Mouse (Mus musculus) right cerebral cortex, postnatal 36 days (tissue): ENCODE results near the gene Tfrc.

Experiments
- DNase-seq, 2 experiments: peaks; one replicate each; pipeline ENCODE4 v3.0.0; 2022; ENCODE audit warnings: low spot score in 2 of 2, mixed read lengths in 1 of 2

Gene Tfrc

GRCm38 (mm10) chr16:32668030-32668429, 59.3 kb downstream of the Tfrc start:
- no peak for DNase-seq

DNA sequence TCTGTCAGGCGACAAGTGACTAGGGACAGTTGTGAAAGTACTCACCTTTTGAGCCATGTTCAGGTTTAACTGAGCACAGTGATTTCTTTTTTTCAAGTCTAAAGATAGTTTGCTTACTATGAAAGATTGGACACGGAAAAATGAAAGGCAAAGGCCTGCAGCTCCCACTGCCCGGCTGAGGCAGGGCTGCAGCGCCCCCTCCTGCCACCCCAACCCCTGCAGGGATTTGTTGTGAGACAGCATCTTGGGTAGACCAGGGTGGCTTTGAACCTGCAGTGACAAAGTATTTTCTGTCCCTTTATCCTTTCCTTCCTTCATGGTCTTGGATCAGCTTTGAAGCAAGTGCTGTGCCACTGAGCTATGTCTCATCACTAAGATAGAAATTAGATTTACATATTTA, 59.8 kb downstream of the Tfrc start:
- DNase-seq, result no peak

DNA sequence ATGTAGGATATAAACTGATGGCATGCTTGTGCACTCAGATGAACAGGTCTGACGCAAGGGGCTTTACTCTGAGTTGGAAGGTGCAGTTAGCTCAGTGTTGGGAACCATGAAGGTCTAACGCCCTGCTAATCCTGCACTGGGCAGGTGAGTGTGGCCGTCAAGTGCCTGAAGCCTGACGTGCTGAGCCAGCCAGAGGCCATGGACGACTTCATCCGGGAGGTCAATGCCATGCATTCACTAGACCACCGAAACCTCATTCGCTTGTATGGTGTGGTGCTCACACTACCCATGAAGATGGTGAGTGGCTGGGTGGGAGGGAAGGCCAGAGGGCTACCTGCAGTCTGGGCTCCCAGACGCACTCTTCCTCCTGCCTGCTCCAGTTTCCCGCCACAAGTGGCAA, 60.5 kb downstream of the Tfrc start:
- no peak for DNase-seq

- DNase-seq, result no peak
These were observed 61.8 kb downstream of the Tfrc start for GRCm38 (mm10) chr16:32670354-32671124.

GRCm38 (mm10) chr16:32671206-32671887, 62.6 kb downstream of the Tfrc start:
- DNase-seq, result no peak

DNA sequence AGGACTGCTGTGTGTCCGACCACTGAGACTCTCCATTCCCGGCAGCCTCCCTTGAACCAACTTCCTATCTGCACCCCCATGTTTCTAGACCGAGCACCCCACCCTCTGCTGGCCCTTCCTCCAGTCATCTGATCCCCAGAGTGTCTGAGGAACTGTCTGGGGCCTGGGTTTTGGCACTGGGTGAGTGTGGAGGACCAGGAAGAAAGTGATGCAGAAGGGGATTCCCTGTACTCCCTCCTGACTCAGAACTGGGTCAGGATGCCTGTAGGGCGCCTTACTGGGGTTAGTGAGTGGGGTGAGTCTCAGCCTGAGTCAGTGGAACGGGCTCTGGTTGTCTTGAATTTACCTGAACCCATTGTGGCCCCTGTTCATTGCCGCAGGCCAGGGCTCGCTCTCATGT, 63.5 kb downstream of the Tfrc start:
- DNase-seq, result no peak

- no peak for DNase-seq
These were observed 64.3 kb downstream of the Tfrc start for GRCm38 (mm10) chr16:32672861-32673560.

DNA sequence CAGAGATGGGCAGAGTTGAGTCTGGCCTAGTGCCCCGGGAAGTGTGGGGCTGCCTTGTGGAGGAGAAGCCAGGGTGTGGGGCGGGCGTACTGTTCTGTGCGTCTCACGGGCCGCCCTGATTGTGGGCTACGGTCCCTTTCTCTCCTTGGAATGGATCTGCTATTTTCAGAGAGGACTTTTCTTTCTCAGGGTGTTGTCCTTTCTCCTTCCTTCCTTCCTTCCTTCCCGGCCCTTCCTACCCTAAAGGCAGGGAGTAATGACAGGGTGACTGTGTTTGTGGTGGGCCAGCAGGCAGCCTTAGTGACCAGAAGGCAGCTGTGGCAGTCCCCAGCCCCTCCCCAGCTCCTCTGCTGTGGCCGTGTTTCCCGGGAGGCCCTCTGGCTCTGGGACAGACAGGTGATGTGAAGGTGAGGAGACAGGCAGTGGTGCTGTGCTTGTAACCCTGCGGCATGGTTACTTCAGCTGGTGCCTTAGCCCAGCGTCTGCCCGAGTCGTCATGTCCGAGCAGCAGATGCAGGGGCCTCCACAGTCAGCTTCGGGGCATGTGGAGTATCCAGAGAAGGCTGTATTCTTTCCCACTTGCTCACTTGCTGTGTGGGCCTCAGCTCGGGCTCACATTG, 65.5 kb downstream of the Tfrc start:
- DNase-seq, result no peak

DNA sequence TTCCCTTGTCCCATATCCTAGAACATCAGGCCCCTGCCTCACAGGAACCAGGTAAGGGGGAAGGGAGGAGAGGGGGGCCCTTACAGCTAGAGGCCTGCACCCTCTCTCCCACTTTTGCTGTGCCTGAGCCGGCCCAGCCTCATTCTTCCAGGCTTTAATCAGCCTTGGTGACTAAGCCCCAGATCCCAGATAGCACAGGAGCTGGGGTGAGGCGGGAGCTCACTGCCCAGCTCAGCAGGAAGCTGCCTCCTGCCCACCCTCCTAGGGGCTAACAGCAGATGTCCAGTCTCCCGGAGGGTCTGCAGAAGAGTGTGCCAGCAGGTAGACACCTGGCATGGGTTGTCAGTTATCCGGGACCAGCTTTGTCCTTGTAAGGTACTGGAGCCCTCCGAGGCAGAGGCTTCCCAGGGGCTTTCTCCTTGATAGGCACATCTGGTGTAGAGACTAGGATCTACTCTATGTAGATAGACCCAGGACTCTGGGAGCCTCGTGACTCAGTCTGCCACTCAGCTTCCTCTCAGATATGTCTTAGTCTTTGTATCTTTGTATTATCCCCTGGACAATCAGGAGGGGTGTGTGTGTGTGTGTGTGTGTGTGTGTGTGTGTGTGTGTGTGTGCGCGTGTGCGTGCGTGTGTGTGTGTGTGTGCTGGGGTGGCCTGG, 68.5 kb downstream of the Tfrc start:
- no peak for DNase-seq

DNA sequence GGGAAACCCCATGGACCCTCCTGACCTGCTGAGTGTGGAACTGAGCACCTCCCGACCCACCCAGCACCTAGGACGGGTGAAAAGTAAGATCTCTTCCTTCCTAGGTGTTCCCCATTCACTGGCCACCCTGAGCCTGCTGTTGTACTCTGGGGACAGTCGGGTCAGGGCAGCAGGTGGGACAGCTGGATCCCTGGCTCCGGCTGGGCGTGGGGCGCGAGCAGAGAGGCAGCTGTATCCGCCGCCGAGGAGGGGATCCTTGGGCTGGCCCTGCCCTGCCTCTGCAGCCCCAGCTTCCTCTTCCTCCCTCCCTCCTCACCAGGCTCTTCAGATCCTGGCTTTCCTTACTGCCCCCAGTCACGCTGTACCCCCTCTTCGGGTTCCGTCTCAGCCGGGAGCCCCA, 69.2 kb downstream of the Tfrc start:
- DNase-seq, result no peak

GRCm38 (mm10) chr16:32678812-32679211, 70.1 kb downstream of the Tfrc start:
- DNase-seq, result no peak

GRCm38 (mm10) chr16:32679976-32680375, 71.3 kb downstream of the Tfrc start:
- DNase-seq, result no peak

DNA sequence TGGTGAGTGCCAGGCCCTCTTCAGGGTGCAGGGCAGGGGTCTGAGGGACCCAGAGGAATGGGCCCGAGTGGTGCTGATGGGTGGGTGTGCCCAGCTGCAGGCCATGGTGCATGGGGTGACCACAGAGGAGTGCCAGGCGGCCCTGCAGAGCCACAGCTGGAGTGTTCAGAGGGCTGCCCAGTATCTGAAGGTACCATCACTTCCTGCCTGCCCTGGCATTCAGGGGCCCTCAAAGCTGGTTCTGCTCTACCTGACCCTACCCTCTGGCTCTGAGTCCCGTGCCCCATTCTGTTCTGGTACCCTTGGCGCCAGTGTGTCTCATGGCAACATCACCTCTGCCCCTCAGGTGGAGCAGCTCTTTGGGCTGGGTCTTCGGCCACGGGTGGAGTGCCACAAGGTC, 72.1 kb downstream of the Tfrc start:
- DNase-seq, result no peak

DNA sequence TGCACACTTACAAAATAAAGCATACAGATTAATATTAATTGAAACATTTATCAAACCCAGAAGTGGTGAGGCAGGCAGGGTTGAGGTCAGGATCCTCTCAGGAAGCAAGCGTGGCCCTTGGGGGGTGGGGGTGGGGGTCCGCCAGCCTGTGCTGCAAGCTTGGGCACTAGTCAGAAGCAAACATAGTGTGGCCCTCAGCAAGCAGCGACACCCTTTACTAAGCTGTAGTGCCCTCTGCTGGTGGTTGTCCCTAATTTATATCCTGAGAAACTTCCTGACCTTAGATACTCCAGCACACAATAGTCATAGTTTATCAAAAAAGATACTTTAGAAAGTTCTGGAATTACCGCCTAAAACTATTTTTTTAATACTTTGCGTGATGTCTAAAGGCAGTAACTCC, 73.5 kb downstream of the Tfrc start:
- DNase-seq, result no peak
